ENCODE assay signal across 13 mouse cellular contexts in genomic region chr12:12274115-12274514, GRCm38 (mm10). TPM values are rescaled to one million over a fixed set of nuclear protein-coding genes. Genes with fewer than 3 reads are reported as not detected.
DNase-seq lines count a peak whose midpoint lies in the region; ATAC-seq lines count a peak whose summit lies in the region.
"Had no signal": no experiment of that assay in that cellular context is flagged by ENCODE, and none has a peak within 500 bp of the region (broad histone marks: within the 10 kb centered on the region; RNA-seq: fewer than 3 reads in every experiment).

No protein-coding gene starts in this region.

- H3K4me3 ChIP-seq in embryonic facial prominence, embryonic 11.5 days (ENCODE audit: low read depth, low read length), result no peak overlapping the region
- H3K4me3 ChIP-seq in heart, embryonic 14.5 days (ENCODE audit: control insufficient read depth in 1 of 2, insufficient read depth in 1 of 2, low read depth in 1 of 2, low read length in 2 of 2), result no peak overlapping the region
- H3K4me3 ChIP-seq: hindbrain, embryonic 13.5 days had no signal

- intact Hi-C loops in heart, postnatal 36 days (cut with DNase I), result no loop called here

- no peaks in the 10 kb centered on the region for H3K9me3 ChIP-seq in embryonic facial prominence, embryonic 11.5 days (replicated peaks; ENCODE audit: control insufficient read depth, low read length)
- H3K9me3 ChIP-seq in heart, embryonic 14.5 days (ENCODE audit: control insufficient read depth, low read length), result no peaks in the 10 kb centered on the region
- H3K9me3 ChIP-seq: G1E; hindbrain, embryonic 13.5 days had no signal

- H3K4me2 ChIP-seq in embryonic facial prominence, embryonic 11.5 days (ENCODE audit: low read depth, low read length), result no peak overlapping the region
- H3K4me2 ChIP-seq in heart, embryonic 14.5 days (ENCODE audit: low read length), result peak overlapping the region; percentile 26; the same call in 1 of the 2 replicates
- H3K4me2 ChIP-seq: hindbrain, embryonic 13.5 days had no signal

- WGBS in embryonic facial prominence, embryonic 11.5 days, result 19% methylated on average over 6 of the region's 6 CpGs
- WGBS in heart, embryonic 14.5 days, result 11% methylated on average over 6 of the region's 6 CpGs

- H3K36me3 ChIP-seq in embryonic facial prominence, embryonic 11.5 days (replicated peaks; ENCODE audit: control insufficient read depth, insufficient read depth, low read depth, low read length), result no peaks in the 10 kb centered on the region
- H3K36me3 ChIP-seq in heart, embryonic 14.5 days (ENCODE audit: control insufficient read depth, insufficient read depth, low read length), result peaks cover 7% of the 10 kb centered on the region; the same call in 1 of the 2 replicates
- H3K36me3 ChIP-seq: G1E; hindbrain, embryonic 13.5 days had no signal

- DNase-seq in heart, adult 11 months, result peak; percentile 81
- DNase-seq in heart, postnatal 36 days, result no peak
- peak; percentile 35 for DNase-seq in ES-CJ7 (ENCODE audit: low read depth, low spot score)
- DNase-seq in embryonic facial prominence, embryonic 11.5 days (ENCODE audit: low spot score), result peak; percentile 20
- DNase-seq in gastrocnemius, postnatal 25 days, result no peak
- no peak for DNase-seq in cerebellum, postnatal 10 days
- no peak for DNase-seq in adrenal gland, adult 8-10 months
- DNase-seq: kidney, adult 2 months; liver, postnatal 0 days; thymus, postnatal 25 days had no signal

- H3K27me3 ChIP-seq in embryonic facial prominence, embryonic 11.5 days (ENCODE audit: control insufficient read depth, insufficient read depth, low read length), result no peaks in the 10 kb centered on the region
- no peaks in the 10 kb centered on the region for H3K27me3 ChIP-seq in heart, embryonic 14.5 days (ENCODE audit: control insufficient read depth, insufficient read depth, low read length)
- H3K27me3 ChIP-seq: hindbrain, embryonic 13.5 days had no signal

- no peaks in the 10 kb centered on the region for H3K4me1 ChIP-seq in embryonic facial prominence, embryonic 11.5 days (ENCODE audit: control insufficient read depth, insufficient read depth, low read length)
- peaks cover 29 to 74% of the 10 kb centered on the region in 2 experiments for H3K4me1 ChIP-seq in heart, embryonic 14.5 days (ENCODE audit: control insufficient read depth in 2 of 2, insufficient read depth in 2 of 2, low read length in 2 of 2)

- ATAC-seq in embryonic facial prominence, embryonic 11.5 days (replicated peaks; ENCODE audit: insufficient number of reproducible peaks, low FRiP score, low TSS enrichment, low read depth), result no peak
- peak; percentile 76 for ATAC-seq in heart, embryonic 14.5 days (ENCODE audit: insufficient number of reproducible peaks, insufficient read depth, low FRiP score, low read depth)
- ATAC-seq: liver, postnatal 0 days had no signal

- no peak overlapping the region for H3K9ac ChIP-seq in embryonic facial prominence, embryonic 11.5 days (replicated peaks; ENCODE audit: low read length)
- H3K9ac ChIP-seq in heart, embryonic 14.5 days (ENCODE audit: low read length), result no peak overlapping the region
- H3K9ac ChIP-seq: hindbrain, embryonic 13.5 days; liver, postnatal 0 days had no signal

- no peak overlapping the region for H3K27ac ChIP-seq in embryonic facial prominence, embryonic 11.5 days (replicated peaks; ENCODE audit: low read depth, low read length)
- H3K27ac ChIP-seq in heart, embryonic 14.5 days (replicated peaks in 1 of 2; ENCODE audit: control insufficient read depth in 1 of 2, insufficient read depth in 1 of 2, low read depth in 2 of 2, low read length in 2 of 2), result peak overlapping the region; percentile 23 to 50; a peak in 2 of 4 replicates
- H3K27ac ChIP-seq: hindbrain, embryonic 13.5 days had no signal

RNA-seq across cellular contexts. Expression of gene Fam49a, which starts 12.2 kb away (rescaled TPM):
- total RNA-seq in heart, postnatal 36 days (2021), result 10 to 100 TPM in 1 of 2 experiments, 1 to 10 TPM in 1; 8.6 to 10.5 TPM
- polyA plus RNA-seq in embryonic facial prominence, embryonic 11.5 days (2014; fragmentation: Nextera tagmentation; extraction: Ambion mirVana), result 8.4 and 11.2 TPM in 2 replicates
- polyA plus RNA-seq in heart, embryonic 14.5 days (2014; fragmentation: Nextera tagmentation; extraction: Ambion mirVana), result 37.8 and 40.5 TPM in 2 replicates
- total RNA-seq in gastrocnemius, postnatal 25 days (2021), result 1 to 10 TPM; 4.6 to 6.5 TPM
- total RNA-seq in adrenal gland, adult 8-10 months (2022), result 10 to 100 TPM; 18.2 to 25.3 (median 21.5) TPM
- polyA plus RNA-seq: G1E had no signal

Comparison
In these comparisons a context has a peak if more than half of its experiments do, and no peak if none do; other contexts are left out.
1. DNase-seq: peak in heart, adult 11 months (single experiment), ES-CJ7 (single experiment) and embryonic facial prominence, embryonic 11.5 days (single experiment); none in heart, postnatal 36 days (0 of 2), gastrocnemius, postnatal 25 days (single experiment), cerebellum, postnatal 10 days (0 of 2) and adrenal gland, adult 8-10 months (single experiment).